Mouse (Mus musculus) liver, adult 2 months (tissue): ENCODE results near the gene Sort1.
"Not testable (repeated sequence)": the region's sequence is repeated elsewhere in the genome, so short reads cannot be mapped to it uniquely, and the experiment has no call there.

Experiments used
- CTCF ChIP-seq: fragments of 200-500 bp; IDR thresholded peaks from 2 replicates; pipeline ENCODE4 v1.5.1; 2011; ENCODE audit warnings: low read depth, low read length, control low read depth
- POLR2A ChIP-seq: fragments of 200-500 bp; IDR thresholded peaks from 2 replicates; pipeline ENCODE4 v1.6.1; 2011; ENCODE audit warnings: low read length, control low read depth; ENCODE audit not compliant: insufficient read depth; ENCODE audit errors: extremely low read depth

- TF ChIP-seq CTCF, POLR2A: not testable (repeated sequence)
These were observed 4.4 kb upstream of the Sort1 start for GRCm38 (mm10) chr3:108279495-108279894.
